Comparison of ENCODE assay signal across 15 mouse cellular contexts in the genomic region with DNA sequence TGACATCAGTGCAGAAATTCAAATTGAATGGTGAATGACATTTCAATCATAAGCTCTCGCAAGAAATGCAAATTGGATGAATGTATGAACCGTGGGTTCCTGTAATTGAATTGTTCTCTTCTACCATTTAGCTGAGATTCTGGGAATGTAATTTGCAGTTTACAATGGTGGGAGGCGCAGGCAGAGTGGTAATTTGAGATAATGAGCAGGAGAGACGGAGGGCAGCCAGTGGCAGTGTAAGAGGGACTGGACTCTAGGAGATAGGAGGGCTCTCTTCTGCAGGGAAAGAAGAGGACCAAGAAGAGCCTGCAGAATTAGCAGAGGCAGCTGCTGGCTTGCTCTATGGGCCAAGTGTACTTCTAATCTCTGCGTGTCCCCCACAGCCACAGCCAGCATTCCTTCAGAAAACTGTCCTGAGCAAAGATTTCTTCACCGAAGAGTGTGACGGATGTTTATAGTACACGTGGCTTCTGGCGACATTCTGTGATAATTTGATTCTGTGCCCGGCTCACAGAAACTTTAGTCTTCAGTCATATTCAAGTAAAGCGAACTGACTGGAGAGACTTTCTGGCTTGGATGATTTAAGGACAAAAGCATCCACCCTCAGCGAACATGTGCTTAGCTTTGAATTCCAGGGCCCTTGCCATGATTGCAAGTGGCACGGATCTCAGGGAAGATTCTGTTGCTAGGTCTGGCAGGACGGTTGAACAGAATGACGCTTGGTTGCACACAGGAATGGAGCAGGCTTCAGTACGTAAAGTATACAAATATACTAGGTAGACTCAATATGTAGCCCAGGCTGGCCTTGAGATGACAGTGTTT.
DNase-seq lines count a peak whose midpoint lies in the region; ATAC-seq lines count a peak whose summit lies in the region.
"Had no signal": no experiment of that assay in that cellular context is flagged by ENCODE, and none has a peak within 500 bp of the region (broad histone marks: within the 10 kb centered on the region; RNA-seq: fewer than 3 reads in every experiment).

No protein-coding gene starts in this region.

- H3K9me3 ChIP-seq in forebrain, embryonic 12.5 days = no peaks in the 10 kb centered on the region
- no peaks in the 10 kb centered on the region for H3K9me3 ChIP-seq in forebrain, embryonic 10.5 days
- no peaks in the 10 kb centered on the region for H3K9me3 ChIP-seq in kidney, embryonic 15.5 days (replicated peaks)
- H3K9me3 ChIP-seq: limb, embryonic 13.5 days; stomach, embryonic 15.5 days had no signal

- no peak overlapping the region for H3K27ac ChIP-seq in forebrain, embryonic 12.5 days
- H3K27ac ChIP-seq in forebrain, embryonic 10.5 days = no peak overlapping the region
- H3K27ac ChIP-seq in kidney, embryonic 15.5 days = no peak overlapping the region
- H3K27ac ChIP-seq: limb, embryonic 13.5 days; stomach, embryonic 15.5 days had no signal

- 0 out of 2 replicates have a peak, but pooled peaks have one; percentile 20 for ATAC-seq in forebrain, embryonic 12.5 days (ENCODE audit: low FRiP score)
- peak; percentile 73; the same call in 1 of the 2 replicates for ATAC-seq in kidney, embryonic 15.5 days (replicated peaks; ENCODE audit: low FRiP score)
- ATAC-seq: inflammation-experienced regulatory T-cells, adult 6 months had no signal

- 74% methylated on average over 16 of the region's 16 CpGs for WGBS in forebrain, embryonic 12.5 days
- WGBS in forebrain, embryonic 10.5 days = 84% methylated on average over 16 of the region's 16 CpGs
- WGBS in kidney, embryonic 15.5 days = 53% methylated on average over 16 of the region's 16 CpGs

- no peaks in the 10 kb centered on the region for H3K36me3 ChIP-seq in forebrain, embryonic 12.5 days (replicated peaks)
- no peaks in the 10 kb centered on the region for H3K36me3 ChIP-seq in forebrain, embryonic 10.5 days (replicated peaks)
- no peaks in the 10 kb centered on the region for H3K36me3 ChIP-seq in kidney, embryonic 15.5 days
- H3K36me3 ChIP-seq: limb, embryonic 13.5 days; stomach, embryonic 15.5 days had no signal

- no peak for DNase-seq in forebrain, embryonic 10.5 days (ENCODE audit: extremely low spot score, low spot score)
- DNase-seq in kidney, postnatal 10 days = no peak
- DNase-seq in NIH3T3 (ENCODE audit: low read depth) = peak; percentile 33
- peak; percentile 17 for DNase-seq in heart, postnatal 4 days
- no peak for DNase-seq in yolk sac, embryonic 10.5 days (ENCODE audit: low spot score)
- DNase-seq in layer of hippocampus, postnatal 36 days = no peak
- DNase-seq: cerebellum, postnatal 25 days; right cerebral cortex, postnatal 14 days had no signal

- no peak overlapping the region for H3K4me2 ChIP-seq in forebrain, embryonic 12.5 days
- no peak overlapping the region for H3K4me2 ChIP-seq in kidney, embryonic 15.5 days
- H3K4me2 ChIP-seq: limb, embryonic 13.5 days; stomach, embryonic 15.5 days had no signal

- H3K9ac ChIP-seq in forebrain, embryonic 12.5 days = no peak overlapping the region
- no peak overlapping the region for H3K9ac ChIP-seq in kidney, embryonic 15.5 days
- H3K9ac ChIP-seq: limb, embryonic 13.5 days; stomach, embryonic 15.5 days had no signal

- no peak overlapping the region for H3K4me3 ChIP-seq in forebrain, embryonic 12.5 days (replicated peaks)
- no peak overlapping the region for H3K4me3 ChIP-seq in forebrain, embryonic 10.5 days
- no peak overlapping the region for H3K4me3 ChIP-seq in kidney, embryonic 15.5 days (replicated peaks)
- H3K4me3 ChIP-seq: limb, embryonic 13.5 days; megakaryocyte, embryonic 14.5 days; myocyte; stomach, embryonic 15.5 days had no signal

- no peaks in the 10 kb centered on the region for H3K27me3 ChIP-seq in forebrain, embryonic 12.5 days
- no peaks in the 10 kb centered on the region for H3K27me3 ChIP-seq in forebrain, embryonic 10.5 days (ENCODE audit: poor library complexity, severe bottlenecking)
- no peaks in the 10 kb centered on the region for H3K27me3 ChIP-seq in kidney, embryonic 15.5 days
- H3K27me3 ChIP-seq: limb, embryonic 13.5 days; megakaryocyte, embryonic 14.5 days; stomach, embryonic 15.5 days had no signal

- no peaks in the 10 kb centered on the region for H3K4me1 ChIP-seq in forebrain, embryonic 12.5 days
- no peaks in the 10 kb centered on the region for H3K4me1 ChIP-seq in forebrain, embryonic 10.5 days
- 0 out of 2 replicates have a peak, but pooled peaks cover 10% of the 10 kb centered on the region for H3K4me1 ChIP-seq in kidney, embryonic 15.5 days
- H3K4me1 ChIP-seq: megakaryocyte, embryonic 14.5 days; stomach, embryonic 15.5 days had no signal

Comparison
In these comparisons a context has a peak if more than half of its experiments do, and no peak if none do; other contexts are left out.
1. DNase-seq: peak in NIH3T3 (single experiment) and heart, postnatal 4 days (single experiment); none in forebrain, embryonic 10.5 days (single experiment), kidney, postnatal 10 days (single experiment), yolk sac, embryonic 10.5 days (single experiment) and layer of hippocampus, postnatal 36 days (0 of 2).